Mouse (Mus musculus): ENCODE results near the gene Prdm15. TPM values are rescaled to one million over a fixed set of nuclear protein-coding genes. Genes with fewer than 3 reads are reported as not detected.

The Prdm15 gene
- polyA plus RNA-seq, 1 experiment = 5.4 TPM

- TF ChIP-seq POLR2A (IDR thresholded peaks at IDR 0.05; ENCODE audit: insufficient read length, low read depth) (no peak), TCF3 (IDR thresholded peaks at IDR 0.05; ENCODE audit: insufficient read length, low read depth) (no peak), MYOD1 (IDR thresholded peaks at IDR 0.05; ENCODE audit: control insufficient read depth in 1 of 3, insufficient read length in 2 of 3, low read depth in 2 of 3) (no peak), SRF (IDR thresholded peaks at IDR 0.05; ENCODE audit: control insufficient read depth, insufficient read length, low read depth) (no peak)
- H3K79me2 ChIP-seq (ENCODE audit: control insufficient read depth, insufficient read depth) = no peaks in the 10 kb centered on the region
- no peak overlapping the region for H3K4me3 ChIP-seq
- no peaks in the 10 kb centered on the region for H3K36me3 ChIP-seq (ENCODE audit: control insufficient read depth, insufficient read depth)
- no peak overlapping the region for H3K4me2 ChIP-seq (ENCODE audit: low read depth)
- H3K27me3 ChIP-seq (ENCODE audit: control insufficient read depth, insufficient read depth, insufficient read length) = no peaks in the 10 kb centered on the region
- no peak overlapping the region for H3ac ChIP-seq (ENCODE audit: control insufficient read depth, insufficient read length)
Measured at GRCm38 (mm10) chr16:97764626-97765025, 87.0 kb downstream of the Prdm15 start.

DNA sequence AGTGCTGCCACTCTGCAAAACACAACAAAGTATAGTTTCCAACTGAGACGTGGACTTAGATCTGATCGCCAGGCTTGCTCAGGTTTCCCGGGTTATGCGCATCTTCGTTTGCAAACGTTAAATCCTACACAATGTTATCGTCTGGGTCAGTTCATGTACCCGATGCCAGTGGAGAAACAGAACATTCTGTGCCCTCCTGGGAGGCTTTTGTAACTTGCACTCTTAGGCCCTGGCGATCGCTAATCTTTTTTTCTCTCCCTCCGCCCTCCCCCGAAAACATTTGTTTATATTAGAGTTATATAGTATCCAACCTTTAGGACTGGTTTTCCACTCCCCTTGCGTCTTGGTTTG is 87.7 kb downstream of the Prdm15 start:
- Histone ChIP-seq H3K79me2 (ENCODE audit: control insufficient read depth, insufficient read depth) (no peaks in the 10 kb centered on the region), H3K4me2 (ENCODE audit: low read depth) (no peak overlapping the region), H3ac (ENCODE audit: control insufficient read depth, insufficient read length) (no peak overlapping the region), H3K4me3 (no peak overlapping the region), H3K36me3 (ENCODE audit: control insufficient read depth, insufficient read depth) (no peaks in the 10 kb centered on the region), H3K27me3 (ENCODE audit: control insufficient read depth, insufficient read depth, insufficient read length) (no peaks in the 10 kb centered on the region)
- TF ChIP-seq TCF3 (IDR thresholded peaks at IDR 0.05; ENCODE audit: insufficient read length, low read depth) = no peak
- no peak for TF ChIP-seq SRF (IDR thresholded peaks at IDR 0.05; ENCODE audit: control insufficient read depth, insufficient read length, low read depth)
- TF ChIP-seq TCF12 (IDR thresholded peaks at IDR 0.05; ENCODE audit: insufficient read depth, poor library complexity, severe bottlenecking) = no peak
- no peak for TF ChIP-seq REST (IDR thresholded peaks at IDR 0.05; ENCODE audit: insufficient read depth, insufficient read length)
- no peak for TF ChIP-seq CEBPB (IDR thresholded peaks at IDR 0.05; ENCODE audit: insufficient read depth, poor library complexity, severe bottlenecking)
- no peak for TF ChIP-seq POLR2A (IDR thresholded peaks at IDR 0.05; ENCODE audit: insufficient read length, low read depth)
- TF ChIP-seq MYOD1 (IDR thresholded peaks at IDR 0.05; ENCODE audit: control insufficient read depth in 1 of 3, insufficient read length in 2 of 3, low read depth in 2 of 3) = no peak
- TF ChIP-seq USF1 (IDR thresholded peaks at IDR 0.05; ENCODE audit: low read depth) = no peak
- no peak for TF ChIP-seq MAX (IDR thresholded peaks at IDR 0.05; ENCODE audit: low read depth)
- TF ChIP-seq POLR2AphosphoS2 (IDR thresholded peaks at IDR 0.05; ENCODE audit: insufficient read length, low read depth) = no peak
- TF ChIP-seq E2F4 (IDR thresholded peaks at IDR 0.05; ENCODE audit: insufficient read depth) = no peak
- TF ChIP-seq MYOG (IDR thresholded peaks at IDR 0.05; ENCODE audit: control insufficient read depth in 1 of 3, insufficient read depth in 1 of 3, insufficient read length in 2 of 3, low read depth in 2 of 3) = no peak

DNA sequence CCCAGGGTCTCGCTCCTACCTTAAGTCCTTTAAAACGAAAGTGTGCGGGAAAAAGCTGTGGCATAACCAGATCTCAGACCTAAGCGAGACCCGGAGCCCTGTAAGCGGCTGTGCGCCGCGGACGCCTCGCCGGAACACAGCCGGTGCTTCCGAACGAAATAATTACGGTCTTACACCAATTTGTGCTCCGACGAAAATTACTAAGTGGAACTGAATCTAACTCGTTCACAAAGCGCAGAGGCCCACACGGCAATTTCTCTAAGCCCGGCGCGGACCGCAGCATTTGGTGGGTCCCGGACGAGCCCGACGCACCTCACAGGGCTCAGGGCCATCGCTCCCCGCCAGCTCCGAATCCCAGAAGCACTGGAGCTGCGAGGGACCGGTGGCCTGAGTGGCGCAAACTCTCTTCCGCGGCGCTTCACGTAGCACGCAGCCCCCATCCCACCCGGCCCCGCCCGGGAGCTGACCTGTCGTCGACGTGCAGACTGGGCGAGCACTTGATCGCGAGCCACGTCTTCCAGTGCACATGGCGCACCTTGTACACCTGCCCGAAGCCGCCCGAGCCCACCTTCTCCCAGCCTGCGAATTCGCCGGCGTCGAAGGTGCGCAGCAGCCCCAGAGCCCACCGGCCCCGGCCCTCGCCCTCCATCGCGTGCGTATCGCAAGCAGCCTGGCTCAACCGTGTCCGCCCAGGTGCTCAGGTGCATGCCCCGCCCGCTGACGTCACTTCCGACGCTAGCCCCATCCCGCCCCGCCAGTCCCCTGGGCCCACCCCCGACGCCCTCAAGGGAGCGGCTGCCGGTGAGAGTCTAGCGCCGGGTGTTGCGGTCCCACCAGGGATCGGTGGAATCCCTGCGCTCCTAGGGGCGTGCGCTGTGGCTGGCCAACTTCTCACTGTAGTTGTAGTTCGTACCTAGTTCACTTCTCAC is 88.3 kb downstream of the Prdm15 start, which contains the start of gene Ripk4:
Ripk4 (minus strand) TSS at position 727 of the 929 bp plus-strand sequence.
- Histone ChIP-seq H3K4me3 (no peak within 1 kb of the TSS), H3K27me3 (ENCODE audit: control insufficient read depth, insufficient read depth, insufficient read length) (no peaks in the 10 kb centered on the region), H3K36me3 (ENCODE audit: control insufficient read depth, insufficient read depth) (no peaks in the 10 kb centered on the region), H3K79me2 (ENCODE audit: control insufficient read depth, insufficient read depth) (no peaks in the 10 kb centered on the region), H3K4me2 (ENCODE audit: low read depth) (no peak within 1 kb of the TSS), H3ac (ENCODE audit: control insufficient read depth, insufficient read length) (no peak within 1 kb of the TSS)
- TF ChIP-seq USF1 (IDR thresholded peaks at IDR 0.05; ENCODE audit: low read depth) (no peak), E2F4 (IDR thresholded peaks at IDR 0.05; ENCODE audit: insufficient read depth) (no peak), POLR2AphosphoS2 (IDR thresholded peaks at IDR 0.05; ENCODE audit: insufficient read length, low read depth) (no peak), POLR2A (IDR thresholded peaks at IDR 0.05; ENCODE audit: insufficient read length, low read depth) (no peak), REST (IDR thresholded peaks at IDR 0.05; ENCODE audit: insufficient read depth, insufficient read length) (no peak), CEBPB (IDR thresholded peaks at IDR 0.05; ENCODE audit: insufficient read depth, poor library complexity, severe bottlenecking) (no peak), TCF12 (IDR thresholded peaks at IDR 0.05; ENCODE audit: insufficient read depth, poor library complexity, severe bottlenecking) (no peak)

DNA sequence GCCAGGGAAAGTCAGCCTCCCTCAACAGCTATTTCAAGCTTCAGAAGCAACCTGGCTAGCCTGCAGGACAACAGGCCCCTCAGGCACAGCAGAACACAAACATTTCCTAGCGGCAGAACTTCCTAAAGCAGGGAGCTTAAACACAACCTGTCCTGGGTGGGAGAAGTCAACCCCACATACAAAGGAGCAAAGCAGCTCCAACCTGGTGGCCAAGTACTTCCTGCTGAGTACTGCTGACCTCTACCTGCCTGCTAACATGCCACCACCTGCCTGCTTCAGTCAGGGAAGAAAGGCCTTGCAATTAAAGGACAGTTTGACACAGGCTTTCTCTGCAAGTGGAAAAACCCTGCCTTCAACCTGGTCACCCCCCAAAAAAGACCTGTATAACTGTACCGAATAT is 89.9 kb downstream of the Prdm15 start:
- no peak overlapping the region for H3K4me3 ChIP-seq
- H3K4me2 ChIP-seq (ENCODE audit: low read depth) = no peak overlapping the region
- H3ac ChIP-seq (ENCODE audit: control insufficient read depth, insufficient read length) = no peak overlapping the region
- no peaks in the 10 kb centered on the region for H3K27me3 ChIP-seq (ENCODE audit: control insufficient read depth, insufficient read depth, insufficient read length)
- no peaks in the 10 kb centered on the region for H3K79me2 ChIP-seq (ENCODE audit: control insufficient read depth, insufficient read depth)
- no peaks in the 10 kb centered on the region for H3K36me3 ChIP-seq (ENCODE audit: control insufficient read depth, insufficient read depth)
- TF ChIP-seq REST (IDR thresholded peaks at IDR 0.05; ENCODE audit: insufficient read depth, insufficient read length) = no peak
- no peak for TF ChIP-seq TCF3 (IDR thresholded peaks at IDR 0.05; ENCODE audit: insufficient read length, low read depth)

GRCm38 (mm10) chr16:97759681-97760080 is 92.0 kb downstream of the Prdm15 start:
- Histone ChIP-seq H3K36me3 (ENCODE audit: control insufficient read depth, insufficient read depth) (no peaks in the 10 kb centered on the region), H3K27me3 (ENCODE audit: control insufficient read depth, insufficient read depth, insufficient read length) (no peaks in the 10 kb centered on the region), H3K79me2 (ENCODE audit: control insufficient read depth, insufficient read depth) (no peaks in the 10 kb centered on the region), H3ac (ENCODE audit: control insufficient read depth, insufficient read length) (no peak overlapping the region), H3K4me2 (ENCODE audit: low read depth) (no peak overlapping the region), H3K4me3 (no peak overlapping the region)
- no peak for TF ChIP-seq CEBPB (IDR thresholded peaks at IDR 0.05; ENCODE audit: insufficient read depth, poor library complexity, severe bottlenecking)
- TF ChIP-seq E2F4 (IDR thresholded peaks at IDR 0.05; ENCODE audit: insufficient read depth) = no peak
- TF ChIP-seq MYOG (IDR thresholded peaks at IDR 0.05; ENCODE audit: control insufficient read depth in 1 of 3, insufficient read depth in 1 of 3, insufficient read length in 2 of 3, low read depth in 2 of 3) = no peak
- TF ChIP-seq TCF3 (IDR thresholded peaks at IDR 0.05; ENCODE audit: insufficient read length, low read depth) = no peak
- TF ChIP-seq MYOD1 (IDR thresholded peaks at IDR 0.05; ENCODE audit: control insufficient read depth in 1 of 3, insufficient read length in 2 of 3, low read depth in 2 of 3) = peak in 1 of 3 experiments; percentile 20
